Mouse (Mus musculus): ENCODE measurements around the gene Cblc. TPM values are rescaled to one million over a fixed set of nuclear protein-coding genes. Genes with fewer than 3 reads are reported as not detected.

The Cblc gene
- polyA plus RNA-seq, 1 experiment from 2014 or later: 0.59 TPM

DNA sequence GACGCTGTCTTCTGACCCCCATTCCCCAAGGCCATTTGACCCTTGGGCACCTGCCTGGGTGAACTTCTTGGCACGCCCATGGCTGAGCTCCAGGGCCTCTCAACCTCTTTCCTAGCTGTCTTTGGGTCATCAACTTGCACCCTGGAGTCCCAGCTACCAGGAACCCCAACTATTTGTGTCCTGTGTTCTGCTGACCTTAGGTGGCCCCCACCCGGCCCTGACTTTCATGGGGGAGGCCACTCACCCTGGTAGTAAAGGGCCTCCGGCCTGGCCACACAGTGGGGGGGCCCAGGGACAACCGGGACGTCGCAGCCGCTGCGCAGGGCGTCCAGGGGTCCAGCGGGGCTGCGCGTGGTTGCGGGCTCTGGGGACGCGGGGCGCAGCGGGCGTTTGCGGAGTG, 25.6 kb upstream of the Cblc start:
- H3K27me3 ChIP-seq (ENCODE audit: control insufficient read depth, insufficient read depth, low read length): peaks cover 33% of the 10 kb centered on the region
- 0 out of 2 replicates have a peak, but pooled peaks cover 3% of the 10 kb centered on the region for H3K4me1 ChIP-seq (replicated peaks; ENCODE audit: control insufficient read depth, insufficient read depth, low read length)
- peak overlapping the region; percentile 49 for H3K4me2 ChIP-seq (replicated peaks; ENCODE audit: low read depth, low read length)
- ATAC-seq (ENCODE audit: low FRiP score) (no peak), DNase-seq (ENCODE audit: low spot score) (no peak)
- H3K27ac ChIP-seq (ENCODE audit: low read depth, low read length): no peak overlapping the region
- H3K9me3 ChIP-seq (ENCODE audit: control insufficient read depth, low read length): no peaks in the 10 kb centered on the region
- peak overlapping the region; percentile 40; the same call in 1 of the 2 replicates for H3K9ac ChIP-seq (ENCODE audit: low read depth, low read length)
- 3% methylated on average over 20 of the region's 20 CpGs for WGBS
- peak overlapping the region; percentile 28 for H3K4me3 ChIP-seq (ENCODE audit: low read depth, low read length)
- H3K36me3 ChIP-seq (ENCODE audit: control insufficient read depth, insufficient read depth, low read length): no peaks in the 10 kb centered on the region

DNA sequence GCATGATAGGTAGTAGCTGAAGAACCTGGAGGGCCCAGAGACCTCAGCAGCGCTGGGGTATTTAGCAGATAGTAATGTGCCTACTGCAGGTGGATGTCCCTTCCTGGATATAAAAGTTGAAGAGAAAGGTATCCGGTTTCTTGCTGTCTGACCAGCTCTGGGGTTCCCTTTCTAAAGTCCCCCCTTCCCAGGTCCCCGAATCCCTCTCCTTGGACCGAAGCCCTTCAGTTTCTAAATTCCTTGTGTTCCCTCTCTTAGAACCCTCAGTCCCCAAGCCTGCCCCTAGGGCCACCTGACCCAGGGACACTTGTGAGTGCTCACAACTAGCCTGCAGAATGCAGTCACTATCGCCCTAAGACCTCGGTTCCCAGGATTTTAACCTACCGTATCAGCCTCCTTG, 25.0 kb upstream of the Cblc start:
- H3K9ac ChIP-seq (ENCODE audit: low read depth, low read length): no peak overlapping the region
- H3K4me3 ChIP-seq (ENCODE audit: low read depth, low read length): no peak overlapping the region
- no peak overlapping the region for H3K4me2 ChIP-seq (replicated peaks; ENCODE audit: low read depth, low read length)
- DNase-seq (ENCODE audit: low spot score) (no peak), ATAC-seq (ENCODE audit: low FRiP score) (no peak)
- H3K9me3 ChIP-seq (ENCODE audit: control insufficient read depth, low read length): no peaks in the 10 kb centered on the region
- H3K36me3 ChIP-seq (ENCODE audit: control insufficient read depth, insufficient read depth, low read length): no peaks in the 10 kb centered on the region
- 64% methylated on average over 7 of the region's 7 CpGs for WGBS
- peaks cover 35% of the 10 kb centered on the region for H3K27me3 ChIP-seq (ENCODE audit: control insufficient read depth, insufficient read depth, low read length)
- no peak overlapping the region for H3K27ac ChIP-seq (ENCODE audit: low read depth, low read length)
- 0 out of 2 replicates have a peak, but pooled peaks cover 6% of the 10 kb centered on the region for H3K4me1 ChIP-seq (replicated peaks; ENCODE audit: control insufficient read depth, insufficient read depth, low read length)

DNA sequence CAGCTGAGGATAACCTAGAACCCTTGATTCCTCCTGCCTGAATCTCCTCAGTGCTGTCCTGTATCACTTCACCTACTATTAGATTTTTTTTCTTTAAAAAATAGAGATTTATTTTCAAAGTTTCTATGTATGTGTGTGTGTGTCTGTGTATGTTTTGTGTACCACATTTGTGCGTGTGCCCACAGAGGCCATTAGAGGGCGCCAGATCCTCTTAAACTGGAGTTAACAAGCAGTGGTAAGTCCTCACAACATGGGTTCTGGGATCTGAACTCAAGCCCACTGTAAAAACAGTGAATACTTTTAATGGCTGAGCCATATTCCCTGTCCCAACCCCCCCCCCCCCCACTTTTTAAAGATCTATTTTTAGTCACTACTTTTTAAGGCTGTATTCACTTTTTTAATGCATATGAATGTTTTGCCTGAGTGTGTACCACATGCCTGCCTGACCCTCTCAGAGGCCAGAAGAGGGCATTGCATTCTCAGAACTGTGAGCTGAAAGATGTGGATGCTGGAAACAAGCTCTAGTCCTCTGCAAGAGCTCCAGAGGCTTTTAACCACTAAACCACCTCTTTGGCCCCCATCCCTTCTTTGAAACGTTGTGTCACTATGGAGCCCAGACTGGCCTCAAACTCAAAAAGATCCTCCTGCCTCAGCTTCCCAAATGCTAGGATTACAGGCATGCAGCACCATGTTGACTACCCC, 23.9 kb upstream of the Cblc start:
- no peak overlapping the region for H3K9ac ChIP-seq (ENCODE audit: low read depth, low read length)
- H3K4me3 ChIP-seq (ENCODE audit: low read depth, low read length): no peak overlapping the region
- 67% methylated on average over 3 of the region's 3 CpGs for WGBS
- H3K27ac ChIP-seq (ENCODE audit: low read depth, low read length): no peak overlapping the region
- ATAC-seq (ENCODE audit: low FRiP score) (no peak), DNase-seq (ENCODE audit: low spot score) (no peak)
- H3K4me1 ChIP-seq (replicated peaks; ENCODE audit: control insufficient read depth, insufficient read depth, low read length): peaks cover 9% of the 10 kb centered on the region; the same call in 1 of the 2 replicates
- no peaks in the 10 kb centered on the region for H3K9me3 ChIP-seq (ENCODE audit: control insufficient read depth, low read length)
- no peaks in the 10 kb centered on the region for H3K36me3 ChIP-seq (ENCODE audit: control insufficient read depth, insufficient read depth, low read length)
- H3K27me3 ChIP-seq (ENCODE audit: control insufficient read depth, insufficient read depth, low read length): peaks cover 36% of the 10 kb centered on the region
- no peak overlapping the region for H3K4me2 ChIP-seq (replicated peaks; ENCODE audit: low read depth, low read length)

DNA sequence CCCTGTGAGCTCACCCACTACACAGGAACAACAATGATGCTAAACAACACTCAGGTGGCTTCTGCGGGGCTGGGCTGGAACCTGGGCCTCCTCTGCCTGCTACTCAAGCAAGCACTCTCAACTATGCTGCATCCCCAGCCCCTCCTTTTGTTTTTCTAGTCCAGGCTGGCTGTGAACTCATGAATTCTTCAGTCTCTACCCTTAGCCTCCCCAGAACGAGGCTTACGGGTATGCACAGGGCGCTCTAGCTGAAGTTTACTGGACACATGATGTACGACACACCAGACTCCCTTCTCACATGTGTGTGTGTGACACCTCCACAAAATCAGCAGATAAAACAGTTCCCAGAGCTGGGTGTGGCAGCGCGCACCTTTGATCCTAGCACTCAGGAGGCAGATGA, 22.3 kb upstream of the Cblc start:
- Histone ChIP-seq H3K27ac (ENCODE audit: low read depth, low read length) (no peak overlapping the region), H3K27me3 (ENCODE audit: control insufficient read depth, insufficient read depth, low read length) (peaks cover 34% of the 10 kb centered on the region), H3K4me3 (ENCODE audit: low read depth, low read length) (no peak overlapping the region), H3K9me3 (ENCODE audit: control insufficient read depth, low read length) (no peaks in the 10 kb centered on the region), H3K36me3 (ENCODE audit: control insufficient read depth, insufficient read depth, low read length) (no peaks in the 10 kb centered on the region), H3K9ac (ENCODE audit: low read depth, low read length) (no peak overlapping the region), H3K4me2 (replicated peaks; ENCODE audit: low read depth, low read length) (no peak overlapping the region), H3K4me1 (replicated peaks; ENCODE audit: control insufficient read depth, insufficient read depth, low read length) (peaks cover 7% of the 10 kb centered on the region; the same call in 1 of the 2 replicates)
- ATAC-seq (ENCODE audit: low FRiP score) (no peak), DNase-seq (ENCODE audit: low spot score) (no peak)
- 82% methylated on average over 7 of the region's 7 CpGs for WGBS

DNA sequence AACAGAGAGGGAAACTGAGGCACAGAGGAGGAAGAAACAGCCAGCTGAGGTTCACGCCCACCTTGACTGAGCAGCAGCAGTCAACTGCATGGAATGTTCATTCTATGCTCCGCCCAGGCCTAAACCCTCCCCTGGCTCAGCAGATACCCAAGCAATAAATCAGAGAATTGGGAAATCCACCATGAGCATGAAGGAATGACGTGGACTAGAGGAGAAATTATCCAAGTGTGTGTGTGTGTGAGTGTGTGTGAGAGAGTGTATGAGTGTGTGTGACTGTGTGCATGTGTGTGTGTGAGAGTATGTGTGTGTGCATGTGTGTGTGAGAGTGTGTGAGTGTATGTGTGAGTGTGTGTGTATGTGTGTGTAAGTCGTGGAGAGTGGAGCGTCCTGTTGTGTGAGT, 21.8 kb upstream of the Cblc start:
- no peaks in the 10 kb centered on the region for H3K36me3 ChIP-seq (ENCODE audit: control insufficient read depth, insufficient read depth, low read length)
- DNase-seq (ENCODE audit: low spot score) (no peak), ATAC-seq (ENCODE audit: low FRiP score) (no peak)
- peaks cover 7% of the 10 kb centered on the region; the same call in 1 of the 2 replicates for H3K4me1 ChIP-seq (replicated peaks; ENCODE audit: control insufficient read depth, insufficient read depth, low read length)
- whole genome bisulfite sequencing: 89% methylated on average over 5 of the region's 5 CpGs
- no peak overlapping the region for H3K4me3 ChIP-seq (ENCODE audit: low read depth, low read length)
- H3K27ac ChIP-seq (ENCODE audit: low read depth, low read length): no peak overlapping the region
- H3K9ac ChIP-seq (ENCODE audit: low read depth, low read length): no peak overlapping the region
- H3K4me2 ChIP-seq (replicated peaks; ENCODE audit: low read depth, low read length): no peak overlapping the region
- peaks cover 29% of the 10 kb centered on the region for H3K27me3 ChIP-seq (ENCODE audit: control insufficient read depth, insufficient read depth, low read length)
- H3K9me3 ChIP-seq (ENCODE audit: control insufficient read depth, low read length): no peaks in the 10 kb centered on the region

- Histone ChIP-seq H3K27me3 (ENCODE audit: control insufficient read depth, insufficient read depth, low read length) (peaks cover 24% of the 10 kb centered on the region), H3K4me1 (replicated peaks; ENCODE audit: control insufficient read depth, insufficient read depth, low read length) (peaks cover 7% of the 10 kb centered on the region; the same call in 1 of the 2 replicates), H3K4me2 (replicated peaks; ENCODE audit: low read depth, low read length) (peak overlapping the region; percentile 52), H3K9ac (ENCODE audit: low read depth, low read length) (no peak overlapping the region), H3K9me3 (ENCODE audit: control insufficient read depth, low read length) (no peaks in the 10 kb centered on the region), H3K27ac (ENCODE audit: low read depth, low read length) (no peak overlapping the region), H3K4me3 (ENCODE audit: low read depth, low read length) (no peak overlapping the region), H3K36me3 (ENCODE audit: control insufficient read depth, insufficient read depth, low read length) (no peaks in the 10 kb centered on the region)
- ATAC-seq (ENCODE audit: low FRiP score) (peak; percentile 74), DNase-seq (ENCODE audit: low spot score) (peak; percentile 66)
- 5% methylated on average over 15 of the region's 15 CpGs for WGBS
Observed at GRCm38 (mm10) chr7:19817382-19818105, 20.9 kb upstream of the Cblc start.

DNA sequence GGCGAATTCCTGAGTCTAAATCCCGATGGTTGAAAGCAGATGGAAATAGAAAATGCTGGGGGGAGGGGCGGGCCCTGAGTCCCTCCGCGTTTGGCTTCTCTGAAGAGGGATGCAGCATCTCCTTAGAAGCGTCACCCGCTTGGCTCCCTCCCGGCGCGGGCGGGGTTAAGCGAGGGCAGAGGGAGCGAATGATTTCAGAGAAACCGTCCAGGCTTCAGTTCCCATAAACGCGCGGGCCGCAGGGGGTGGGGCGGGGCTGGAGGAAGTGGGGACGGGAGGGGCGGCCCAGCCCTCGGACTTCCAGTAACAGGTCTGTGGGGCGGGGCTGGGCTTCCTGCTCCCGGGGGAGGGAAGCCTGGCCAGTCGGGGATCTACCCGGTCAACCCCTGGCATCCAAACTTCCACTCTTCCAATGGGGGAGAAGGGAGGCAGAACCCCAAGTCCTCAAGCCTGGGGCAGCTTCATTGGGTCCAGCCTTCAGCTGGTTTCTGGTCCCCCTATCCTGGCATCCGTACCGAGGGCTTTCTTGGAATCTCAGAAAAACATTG, 19.7 kb upstream of the Cblc start:
- no peaks in the 10 kb centered on the region for H3K9me3 ChIP-seq (ENCODE audit: control insufficient read depth, low read length)
- peak overlapping the region; percentile 35 for H3K4me3 ChIP-seq (ENCODE audit: low read depth, low read length)
- peak overlapping the region; percentile 52 for H3K4me2 ChIP-seq (replicated peaks; ENCODE audit: low read depth, low read length)
- ATAC-seq (ENCODE audit: low FRiP score): peak; percentile 48
- H3K27me3 ChIP-seq (ENCODE audit: control insufficient read depth, insufficient read depth, low read length): peaks cover 19% of the 10 kb centered on the region
- no peak overlapping the region for H3K9ac ChIP-seq (ENCODE audit: low read depth, low read length)
- H3K27ac ChIP-seq (ENCODE audit: low read depth, low read length): no peak overlapping the region
- peaks cover 8% of the 10 kb centered on the region for H3K4me1 ChIP-seq (replicated peaks; ENCODE audit: control insufficient read depth, insufficient read depth, low read length)
- H3K36me3 ChIP-seq (ENCODE audit: control insufficient read depth, insufficient read depth, low read length): no peaks in the 10 kb centered on the region
- DNase-seq (ENCODE audit: low spot score): peak; percentile 72
- WGBS: 2% methylated on average over 28 of the region's 28 CpGs

GRCm38 (mm10) chr7:19815296-19816223, 19.0 kb upstream of the Cblc start:
- ATAC-seq (ENCODE audit: low FRiP score): peak; percentile 28
- no peaks in the 10 kb centered on the region for H3K9me3 ChIP-seq (ENCODE audit: control insufficient read depth, low read length)
- peaks cover 11% of the 10 kb centered on the region for H3K4me1 ChIP-seq (replicated peaks; ENCODE audit: control insufficient read depth, insufficient read depth, low read length)
- H3K36me3 ChIP-seq (ENCODE audit: control insufficient read depth, insufficient read depth, low read length): no peaks in the 10 kb centered on the region
- H3K27ac ChIP-seq (ENCODE audit: low read depth, low read length): no peak overlapping the region
- no peak for DNase-seq (ENCODE audit: low spot score)
- H3K27me3 ChIP-seq (ENCODE audit: control insufficient read depth, insufficient read depth, low read length): peaks cover 23% of the 10 kb centered on the region
- peak overlapping the region; percentile 52 for H3K4me2 ChIP-seq (replicated peaks; ENCODE audit: low read depth, low read length)
- no peak overlapping the region for H3K9ac ChIP-seq (ENCODE audit: low read depth, low read length)
- peak overlapping the region; percentile 35 for H3K4me3 ChIP-seq (ENCODE audit: low read depth, low read length)
- WGBS: 28% methylated on average over 17 of the region's 17 CpGs

All from hindbrain, embryonic 11.5 days (tissue).